Mouse (Mus musculus) activated CD4-positive, CD25-positive, alpha-beta regulatory T cell, adult 4 months (primary cell): ENCODE data around the gene Trp53rka. TPM values are rescaled to one million over a fixed set of nuclear protein-coding genes. Genes with fewer than 3 reads are reported as not detected.
"Not testable (repeated sequence)": the region's sequence is repeated elsewhere in the genome, so short reads cannot be mapped to it uniquely, and the experiment has no call there.

ENCODE experiments used
- ATAC-seq: one replicate; pipeline ENCODE4 v1.8.0; 2017
- polyA plus RNA-seq, 2 experiments: library from polyadenylated mRNA; unstranded; fragments of 100-300 nt; shearing (Covaris generic); gene quantifications; one replicate each; pipeline ENCODE4 v1.2.1; 2017

The Trp53rka gene
- polyA plus RNA-seq, result 1 to 10 TPM; 3.1 to 4.6 TPM

DNA sequence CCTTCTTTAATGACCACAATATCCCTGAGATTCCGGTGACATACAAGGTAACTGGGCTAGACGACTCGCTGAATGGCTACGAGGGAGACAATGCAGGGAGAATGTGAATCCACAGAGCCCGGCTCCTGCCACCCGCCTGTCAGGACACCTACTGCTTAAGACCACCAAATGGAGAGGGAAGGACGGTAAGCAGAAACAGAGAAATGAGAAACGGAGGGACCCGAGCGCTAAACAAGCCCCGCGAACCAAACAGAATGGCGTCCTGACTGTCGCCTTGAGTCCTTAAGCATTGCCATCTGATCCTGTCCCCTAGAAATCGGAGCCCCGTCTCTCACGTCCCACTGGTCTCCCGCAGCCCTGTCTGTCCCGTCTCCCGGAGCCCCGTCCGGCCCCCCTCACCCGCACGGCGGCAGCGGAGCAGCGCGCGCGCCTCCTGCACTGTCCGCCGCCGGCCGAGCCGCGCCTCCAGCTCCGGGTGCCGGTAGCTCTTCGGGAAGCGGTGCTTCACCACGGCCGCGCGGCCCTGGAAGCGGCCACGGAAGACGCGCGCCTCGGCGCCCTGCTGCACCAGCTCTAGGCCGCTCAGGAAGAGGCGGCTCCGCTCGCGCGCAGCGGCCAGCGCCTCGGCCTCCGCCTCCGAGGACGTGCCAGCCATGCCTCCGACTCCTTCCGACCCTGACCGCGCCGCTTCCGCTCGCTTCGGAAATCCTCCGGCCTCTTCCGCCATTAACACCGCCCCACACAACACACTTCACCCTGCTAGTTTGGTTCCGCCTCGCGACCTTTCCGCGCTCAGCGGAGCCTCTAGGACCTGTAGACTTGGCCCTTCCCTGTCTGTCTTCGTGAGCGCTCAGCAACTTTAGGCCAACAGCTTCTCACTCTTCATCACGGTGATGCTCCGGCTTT, at the start of gene Trp53rka:
Trp53rka (minus strand) TSS at position 677 of the 906 bp plus-strand sequence.
- ATAC-seq, result peak; percentile 72

DNA sequence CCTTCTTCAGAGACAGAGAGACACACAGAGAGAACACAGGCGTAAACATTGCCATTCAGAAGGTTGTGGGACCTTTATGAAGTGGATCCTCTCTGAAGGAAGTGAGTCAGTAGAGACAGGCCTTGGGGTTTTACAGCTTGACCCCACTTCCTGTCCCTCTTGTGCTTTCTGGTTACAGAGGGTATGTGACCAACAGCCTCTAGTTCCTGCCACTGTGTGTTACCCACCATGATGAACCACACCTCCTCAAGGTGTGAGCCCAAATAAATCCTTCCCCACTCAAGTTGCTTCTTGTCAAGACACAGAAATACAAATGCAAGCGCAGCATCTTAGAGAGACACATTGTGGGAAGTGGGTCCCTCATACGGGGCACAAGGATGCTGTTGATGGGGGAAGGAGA, 47.9 kb upstream of the Trp53rka start:
- ATAC-seq, result no peak

DNA sequence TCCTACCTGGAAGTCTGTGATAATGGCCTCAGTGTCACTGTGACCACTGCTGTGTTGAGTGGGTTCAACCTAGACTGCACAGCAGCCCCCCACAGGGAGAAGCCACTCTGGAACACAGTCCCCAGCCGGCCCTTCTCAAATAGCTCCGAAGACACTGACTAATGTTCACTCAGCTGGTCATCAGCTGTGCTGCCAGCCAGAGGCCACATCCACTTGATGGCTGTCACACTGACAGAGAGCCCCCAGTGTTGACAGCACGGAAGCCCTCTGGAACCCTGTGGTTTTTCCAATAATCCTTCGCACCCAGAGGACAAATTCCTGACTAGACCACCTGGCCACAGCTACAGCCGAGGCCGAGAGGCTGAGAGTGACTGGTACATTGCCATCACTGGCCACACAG, 40.7 kb upstream of the Trp53rka start:
- no peak for ATAC-seq

DNA sequence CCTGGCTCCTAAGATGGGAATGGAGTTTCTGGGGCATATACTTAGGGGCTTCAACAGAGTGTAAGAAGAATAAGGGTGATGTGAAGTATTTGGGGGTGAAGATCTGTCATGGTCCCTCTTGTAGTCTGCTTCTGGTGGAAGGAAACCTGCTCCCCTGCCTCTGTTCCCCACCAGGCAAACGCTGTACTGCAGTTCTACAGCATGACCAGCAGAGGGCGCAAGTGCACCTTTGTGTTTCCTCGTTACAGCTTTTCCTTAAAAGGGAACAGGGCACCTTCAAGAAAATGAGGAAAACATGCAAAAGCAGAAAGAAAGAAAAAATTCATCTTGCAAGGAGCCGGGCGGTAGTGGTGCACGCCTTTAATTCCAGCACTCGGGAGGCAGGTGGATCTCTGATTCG, 36.0 kb upstream of the Trp53rka start:
- ATAC-seq, result no peak

DNA sequence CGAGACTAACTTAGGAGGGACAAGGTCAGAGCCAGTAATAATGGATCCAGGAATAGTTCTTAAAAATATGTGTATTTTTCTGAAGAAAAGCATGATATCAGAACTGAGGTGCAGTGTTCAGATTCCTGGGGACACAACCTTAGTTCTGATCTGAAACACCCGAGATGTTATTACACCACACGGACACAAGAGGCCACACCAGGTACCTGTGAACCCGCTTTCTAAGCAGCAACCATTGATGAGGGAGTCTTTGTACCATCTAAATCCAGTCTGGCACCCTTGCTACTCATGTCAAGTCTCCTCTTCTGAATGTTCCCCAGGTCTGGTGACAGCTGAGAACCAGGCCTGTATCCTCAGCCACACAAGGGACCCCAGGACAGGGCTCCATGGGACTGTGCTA, 32.5 kb upstream of the Trp53rka start:
- ATAC-seq, result no peak

DNA sequence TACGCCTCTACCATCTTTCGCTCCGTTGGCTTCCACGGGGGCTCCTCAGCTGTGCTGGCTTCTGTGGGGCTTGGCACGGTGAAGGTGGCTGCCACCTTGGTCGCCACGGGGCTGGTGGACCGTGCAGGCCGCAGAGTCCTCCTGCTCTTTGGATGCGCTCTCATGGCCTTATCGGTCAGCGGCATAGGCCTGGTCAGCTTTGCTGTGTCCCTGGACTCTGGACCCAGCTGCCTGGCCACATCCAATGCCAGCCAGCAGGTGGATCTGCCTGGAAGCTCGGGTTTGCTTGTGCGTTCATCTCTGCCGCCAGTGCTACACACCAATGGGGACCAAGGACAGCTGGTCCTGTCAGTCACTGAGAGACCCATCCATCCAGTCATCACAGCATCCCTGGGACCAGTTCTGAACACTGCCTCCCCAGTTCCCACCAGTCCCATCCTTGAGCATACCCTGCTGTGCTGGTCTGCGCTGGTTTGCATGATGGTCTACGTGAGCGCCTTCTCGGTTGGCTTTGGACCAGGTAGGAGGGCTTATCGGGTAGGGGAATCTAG, 22.1 kb upstream of the Trp53rka start:
- no peak for ATAC-seq

DNA sequence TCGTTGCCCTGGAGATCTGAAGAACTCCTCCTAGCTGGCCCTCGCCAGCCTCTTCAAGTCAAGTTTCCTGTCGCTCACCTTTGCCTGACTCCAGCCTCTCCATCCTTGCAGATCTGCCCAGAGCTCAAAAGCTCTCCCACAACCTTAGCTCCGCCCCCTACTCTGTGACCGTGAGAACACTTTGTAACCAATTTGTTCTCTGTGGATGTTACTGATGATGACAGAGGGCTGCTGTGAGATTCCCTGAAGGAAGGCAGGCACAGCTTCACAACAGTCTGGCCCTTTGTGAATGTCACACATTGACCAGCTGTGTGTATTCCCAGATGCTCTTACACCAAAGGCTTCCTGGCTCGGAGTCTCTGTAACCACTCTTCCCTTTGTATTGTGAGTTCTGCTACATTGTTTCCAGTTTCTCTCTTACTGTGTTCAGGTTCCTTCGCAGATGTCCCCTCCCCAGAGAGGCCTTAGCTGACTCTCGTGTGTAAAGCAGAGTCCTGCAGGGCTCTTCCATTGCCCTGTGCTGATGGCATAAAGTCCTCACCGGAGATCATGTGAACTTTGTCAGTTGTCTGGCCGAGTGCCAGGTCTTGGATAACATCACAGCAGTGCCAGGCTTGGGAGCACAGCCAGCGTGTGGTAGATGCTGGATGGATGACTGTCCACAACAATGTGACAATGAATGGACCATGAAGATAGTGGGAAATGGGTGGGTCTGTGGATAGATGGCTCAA, 19.9 kb upstream of the Trp53rka start:
- no peak for ATAC-seq

DNA sequence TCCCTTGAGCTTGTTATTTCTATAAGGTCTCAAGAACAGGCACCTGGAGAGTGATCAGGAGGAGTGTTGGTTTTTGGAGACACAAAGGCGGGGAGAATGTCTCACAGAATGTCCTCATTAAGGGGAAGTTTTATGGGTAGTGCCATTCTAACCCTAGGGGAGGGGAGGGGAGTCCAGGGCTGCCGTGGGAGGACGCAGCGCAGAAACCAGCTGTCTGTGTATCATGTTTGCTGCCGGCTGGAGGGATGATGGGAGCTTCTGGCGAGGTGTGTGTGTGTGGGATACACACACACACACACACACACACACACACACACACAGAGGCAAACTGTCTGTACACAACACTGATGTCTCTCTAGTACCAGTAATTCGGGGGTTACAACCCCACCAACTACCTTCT, 19.3 kb upstream of the Trp53rka start:
- ATAC-seq, result no peak

DNA sequence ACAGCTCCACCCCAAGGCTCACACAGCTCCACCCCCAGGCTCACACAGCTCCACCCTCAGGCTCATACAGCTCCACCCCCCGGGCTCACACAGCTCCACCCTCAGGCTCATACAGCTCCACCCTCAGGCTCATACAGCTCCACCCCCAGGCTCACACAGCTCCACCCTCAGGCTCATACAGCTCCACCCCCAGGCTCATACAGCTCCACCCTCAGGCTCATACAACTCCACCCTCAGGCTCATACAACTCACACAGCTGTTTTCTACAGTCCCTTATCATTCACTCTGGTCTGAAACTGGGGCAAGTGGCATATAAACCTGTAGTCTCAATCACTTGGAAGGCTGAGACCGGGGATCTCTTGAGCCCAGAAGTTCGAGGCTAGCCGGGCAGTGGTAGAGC, 18.4 kb upstream of the Trp53rka start:
- not testable (repeated sequence) for ATAC-seq

DNA sequence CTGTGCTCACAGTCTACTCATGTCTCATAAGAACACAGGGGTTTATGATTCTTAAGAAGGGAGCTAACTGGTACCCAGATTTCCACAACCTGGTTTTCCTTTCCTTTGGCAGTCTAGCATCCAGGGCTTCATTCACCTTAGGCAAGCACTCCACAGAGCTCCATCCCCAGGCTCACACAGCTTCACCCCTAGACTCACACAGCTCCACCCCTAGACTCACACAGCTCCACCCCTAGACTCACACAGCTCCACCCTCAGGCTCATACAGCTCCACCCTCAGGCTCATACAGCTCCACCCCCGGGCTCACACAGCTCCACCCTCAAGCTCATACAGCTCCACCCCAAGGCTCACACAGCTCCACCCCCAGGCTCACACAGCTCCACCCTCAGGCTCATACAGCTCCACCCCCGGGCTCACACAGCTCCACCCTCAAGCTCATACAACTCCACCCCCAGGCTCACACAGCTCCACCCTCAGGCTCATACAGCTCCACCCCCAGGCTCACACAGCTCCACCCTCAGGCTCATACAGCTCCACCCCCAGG, 17.9 kb upstream of the Trp53rka start:
- ATAC-seq, result not testable (repeated sequence)

DNA sequence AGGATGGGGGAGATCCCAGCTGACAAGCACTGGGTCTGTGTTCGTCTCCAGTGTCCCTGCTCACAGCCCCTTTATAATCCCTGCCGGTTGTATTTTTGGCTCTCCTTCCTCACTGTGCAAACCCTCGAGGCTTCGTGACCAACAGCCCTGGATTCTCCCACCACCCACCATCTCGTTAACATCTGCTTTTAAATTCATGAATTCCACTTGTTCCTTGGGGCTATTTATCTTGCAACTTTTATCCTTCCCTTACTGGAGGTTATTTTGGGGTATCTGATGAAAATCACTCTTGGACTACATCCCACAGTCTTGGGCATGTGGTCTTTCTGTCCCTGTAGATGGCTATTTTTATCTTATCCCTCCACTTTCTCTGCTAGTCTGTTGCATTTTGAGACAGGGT, 17.3 kb upstream of the Trp53rka start:
- no peak for ATAC-seq

DNA sequence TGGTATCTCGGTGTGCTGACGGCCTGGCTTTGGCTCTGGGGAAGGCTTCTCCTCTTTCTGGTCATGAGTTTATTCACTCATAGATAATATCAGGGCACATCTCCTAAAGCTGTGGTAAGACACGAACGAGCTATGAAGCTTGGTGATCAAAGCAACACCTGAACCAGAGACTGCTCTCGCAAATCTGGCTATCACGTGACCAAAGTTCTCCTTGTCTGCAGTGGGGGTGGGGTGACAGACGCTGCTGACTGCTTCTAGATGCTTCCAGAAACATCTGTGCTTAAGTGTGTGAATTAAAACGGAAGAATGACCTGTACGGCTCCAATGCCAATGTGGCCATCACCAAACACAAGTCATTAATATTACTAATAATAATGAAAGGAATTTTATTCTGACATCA, 16.6 kb upstream of the Trp53rka start:
- no peak for ATAC-seq

DNA sequence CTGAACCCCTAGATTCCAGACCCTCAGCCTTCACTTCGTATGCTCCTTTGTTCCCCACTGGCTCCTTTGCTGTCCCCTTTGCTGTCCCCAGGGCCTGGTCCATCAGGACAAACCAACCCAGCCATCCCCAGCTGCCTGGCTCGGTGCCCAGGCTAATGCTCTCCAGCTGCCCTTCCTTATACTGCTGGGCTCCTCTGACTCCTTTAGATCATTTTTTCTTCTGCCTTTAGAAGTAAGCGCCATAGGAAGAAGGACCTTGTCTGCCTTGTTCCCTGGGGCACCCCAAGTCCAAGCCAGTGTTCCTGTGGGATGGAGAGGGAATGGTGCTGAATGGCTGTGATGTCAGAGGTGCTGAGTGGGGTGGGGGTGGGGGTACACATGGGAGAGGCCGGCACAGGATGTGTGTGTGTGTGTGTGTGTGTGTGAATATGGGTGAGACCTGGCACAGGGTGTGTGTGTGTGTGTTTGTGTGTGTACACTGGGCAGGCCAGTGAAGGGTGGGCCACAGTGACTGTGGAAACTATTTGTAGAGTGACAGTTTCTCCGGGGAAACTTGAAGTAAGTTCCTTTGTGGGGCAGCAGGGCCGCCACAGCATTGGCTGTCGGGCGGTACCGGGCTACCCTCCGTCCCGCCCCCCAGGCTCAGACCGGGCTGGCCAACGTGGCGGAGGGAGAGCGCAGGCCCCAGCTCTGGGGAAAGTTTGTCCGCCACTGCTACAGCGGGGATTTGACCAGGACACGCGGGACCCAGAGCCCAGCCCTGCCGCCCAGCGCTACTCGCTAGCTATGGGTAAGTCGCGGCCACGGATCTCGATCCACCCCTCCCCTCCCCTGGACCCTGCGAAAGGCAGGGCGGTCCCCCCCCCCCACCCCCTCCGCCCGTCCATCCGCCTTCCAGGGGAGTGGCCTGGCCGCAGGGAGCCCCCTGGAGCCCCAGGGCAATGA, 10.4 kb upstream of the Trp53rka start, which contains the start of gene Slc2a10:
Slc2a10 (plus strand) TSS at position 529 of the 945 bp plus-strand sequence.
- no peak for ATAC-seq

DNA sequence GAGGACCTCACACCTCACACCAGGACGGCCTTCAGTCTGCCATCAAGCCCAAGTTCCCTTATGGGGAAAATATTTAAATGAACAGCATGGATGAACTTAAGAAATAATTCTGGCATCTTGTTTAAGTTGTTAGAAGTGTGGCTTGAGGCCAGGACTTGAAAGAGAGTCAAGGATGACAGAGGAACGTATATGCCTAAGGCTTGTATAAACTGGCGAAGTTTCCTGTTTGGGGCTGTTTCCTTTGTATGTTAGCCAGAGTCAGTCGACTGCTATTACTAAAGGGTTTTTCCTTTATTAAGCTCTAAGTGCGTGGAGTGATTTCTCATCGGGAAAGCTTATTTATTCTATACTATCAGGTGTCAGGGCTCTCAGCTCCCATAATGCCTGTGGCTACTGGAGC, 5.7 kb upstream of the Trp53rka start:
- ATAC-seq, result no peak

DNA sequence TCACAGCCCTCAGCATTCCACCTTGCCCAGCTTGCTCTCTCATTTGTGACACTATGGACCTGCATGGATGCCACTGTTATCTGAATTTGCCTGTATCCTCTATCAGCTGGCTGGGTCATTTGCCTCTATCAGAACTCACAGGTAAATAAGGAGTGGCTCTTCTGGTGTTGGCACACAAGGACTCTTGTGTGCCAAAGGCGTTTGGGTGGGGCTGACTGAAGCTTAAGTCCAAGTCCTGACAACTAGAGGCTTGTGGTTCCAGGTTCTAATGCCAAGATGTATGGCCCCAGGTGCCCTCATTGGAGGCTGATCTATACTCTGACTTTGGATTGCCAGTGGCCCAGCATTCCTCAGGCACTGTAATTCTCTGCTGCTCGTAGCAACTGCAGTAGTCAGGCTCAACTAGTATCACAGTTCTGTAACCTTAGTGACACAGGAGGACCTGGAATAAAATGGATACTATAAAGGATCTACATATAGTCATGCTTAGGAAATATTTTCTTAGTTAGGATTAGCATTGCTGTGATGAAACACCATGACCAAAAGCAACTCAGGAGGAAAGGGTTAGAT, 4.7 kb upstream of the Trp53rka start:
- no peak for ATAC-seq

DNA sequence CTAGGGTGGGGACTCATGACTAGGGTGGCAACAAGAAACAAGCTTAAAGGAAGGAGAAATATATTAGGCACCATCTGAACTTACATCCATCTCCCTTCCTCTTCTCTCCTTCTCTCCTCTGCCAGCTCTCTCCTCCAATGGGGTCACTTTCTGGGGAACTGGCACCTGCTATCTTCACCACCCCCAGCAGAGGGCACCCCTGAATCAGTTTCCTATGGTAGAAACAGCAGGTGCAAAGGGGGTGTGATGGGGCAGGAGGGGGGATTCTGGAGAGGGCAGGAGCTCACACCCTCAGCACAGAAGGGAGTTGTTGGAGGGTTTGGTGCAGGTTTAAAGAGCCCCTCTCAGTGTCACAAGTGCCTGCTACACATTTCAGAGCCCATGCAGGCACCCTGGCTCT, 3.1 kb upstream of the Trp53rka start:
- ATAC-seq, result no peak

DNA sequence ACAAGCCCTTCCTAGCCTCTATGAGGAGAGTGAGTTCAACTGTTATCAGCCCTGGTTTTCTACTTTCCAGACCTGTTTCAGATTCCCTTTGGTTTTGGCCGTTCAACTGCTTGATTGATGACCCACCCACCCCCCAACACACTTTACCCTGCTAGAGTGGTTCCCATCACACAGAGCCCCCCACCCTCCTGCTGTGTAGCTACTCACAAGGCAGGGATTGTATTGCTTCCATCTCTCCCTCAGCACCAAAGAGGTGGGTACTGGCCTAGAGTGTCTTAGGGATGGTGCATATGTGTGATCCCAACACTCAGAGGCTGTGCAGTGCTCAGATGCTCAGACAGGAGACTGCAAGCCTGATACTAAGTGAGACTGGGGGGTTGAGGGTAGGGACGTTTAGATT, 1.4 kb upstream of the Trp53rka start:
- no peak for ATAC-seq

DNA sequence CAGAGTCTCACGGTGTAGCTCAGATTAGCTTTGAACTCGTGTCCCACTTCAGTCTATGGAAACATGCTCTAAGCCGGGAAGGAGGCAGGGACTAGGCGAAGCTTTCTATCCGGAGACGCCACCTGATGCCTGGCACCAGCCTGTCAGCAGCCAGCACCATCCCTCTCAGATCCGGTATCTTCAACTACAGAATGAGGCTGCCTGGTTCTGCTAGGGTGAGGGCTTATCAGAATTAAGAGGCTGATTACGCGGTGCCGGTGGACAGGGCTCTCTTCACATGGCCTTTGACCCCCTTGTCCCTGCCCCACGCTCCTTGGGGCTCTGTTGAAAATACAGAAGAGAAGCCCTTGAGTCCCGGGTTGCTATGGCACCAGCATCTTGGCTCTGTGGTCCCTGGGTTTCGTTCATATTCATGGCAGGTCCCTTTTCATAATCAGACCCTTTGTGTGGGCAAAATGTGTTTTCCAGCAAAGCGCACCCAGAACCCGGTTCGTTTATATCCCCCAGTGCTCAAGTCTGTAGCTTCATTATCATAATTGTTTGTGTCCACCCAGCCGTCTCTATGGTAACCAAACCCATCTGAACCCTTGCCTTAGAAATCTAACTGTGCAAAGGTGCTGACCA, 575 bp upstream of the Trp53rka start:
- no peak for ATAC-seq

DNA sequence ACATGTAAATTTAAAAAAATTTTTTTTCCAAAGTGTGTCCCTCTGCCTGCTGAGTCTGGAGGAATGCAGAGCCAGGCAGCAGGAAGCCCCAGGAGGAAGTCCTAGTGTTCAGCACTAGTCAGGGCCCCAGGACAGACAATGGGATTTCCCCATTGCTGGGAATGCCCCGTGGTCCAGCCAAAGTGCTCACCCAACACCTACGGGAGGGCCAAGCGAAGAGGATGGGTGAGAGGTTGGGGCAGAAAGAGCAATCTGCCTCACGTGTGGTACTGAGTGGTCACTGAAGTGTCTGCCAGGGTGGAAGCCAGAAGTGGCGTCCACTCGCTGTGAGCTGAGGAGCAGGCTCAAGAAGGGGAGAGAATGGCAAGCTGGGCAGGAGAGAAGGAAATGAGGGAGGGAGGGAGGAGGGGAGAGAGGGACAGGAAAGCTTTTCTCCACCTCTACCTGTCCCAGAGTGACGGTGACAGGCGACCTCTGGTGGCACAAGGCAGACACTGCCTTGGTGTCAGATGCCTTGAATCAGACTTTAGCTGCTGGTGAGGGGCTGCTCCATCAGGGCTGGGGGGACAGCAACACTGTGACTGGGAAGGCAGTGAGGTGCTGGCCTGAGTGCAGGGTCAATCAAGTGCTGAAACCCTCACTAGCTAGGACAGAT, 6.1 kb downstream of the Trp53rka start:
- peak; percentile 79 for ATAC-seq

DNA sequence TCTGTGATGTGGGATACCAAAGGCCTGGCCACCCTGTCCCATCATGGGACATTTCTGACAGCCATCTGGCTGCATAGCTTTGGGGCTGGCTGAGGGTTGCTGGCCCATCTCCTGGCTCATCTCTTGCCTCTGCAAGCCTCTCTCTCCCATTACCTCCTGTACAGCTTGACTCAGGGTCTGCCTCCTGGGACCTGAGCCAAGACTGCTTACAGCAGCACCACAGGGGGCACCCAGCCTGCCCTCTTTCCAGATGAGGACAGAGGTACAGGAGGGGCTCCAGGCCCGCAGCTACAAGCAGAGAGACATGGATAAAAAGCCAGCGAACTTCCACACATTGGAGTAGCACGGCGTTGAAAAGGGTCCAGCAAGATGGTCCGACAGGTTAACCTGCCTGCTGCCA, 6.7 kb downstream of the Trp53rka start:
- no peak for ATAC-seq

DNA sequence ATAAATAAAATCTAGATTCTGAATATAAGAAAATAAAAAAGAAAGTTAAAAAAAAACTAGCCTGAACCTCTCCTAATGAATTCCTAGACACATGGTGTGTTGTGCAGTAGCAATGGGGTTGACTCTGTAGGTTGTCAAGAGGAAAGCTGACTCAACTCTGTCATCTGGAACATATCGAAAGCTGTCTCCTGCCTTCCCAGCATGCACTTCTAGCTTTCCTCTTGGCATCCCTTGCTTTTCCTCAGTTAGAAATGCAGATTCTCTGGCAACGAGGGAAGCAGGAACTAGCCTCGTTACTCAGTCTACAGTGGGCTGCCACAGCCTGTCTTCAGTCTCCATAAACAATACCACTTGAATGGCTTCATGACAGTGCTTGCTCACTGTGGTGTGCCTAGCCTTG, 7.3 kb downstream of the Trp53rka start:
- ATAC-seq, result no peak
